Mouse (Mus musculus): ENCODE measurements around the gene Pomgnt2. TPM values are rescaled to one million over a fixed set of nuclear protein-coding genes. Genes with fewer than 3 reads are reported as not detected.

Pomgnt2 gene
- 40.2 and 42.0 TPM in 2 replicates for polyA plus RNA-seq (2015; fragmentation: Nextera tagmentation; extraction: Ambion mirVana)

DNA sequence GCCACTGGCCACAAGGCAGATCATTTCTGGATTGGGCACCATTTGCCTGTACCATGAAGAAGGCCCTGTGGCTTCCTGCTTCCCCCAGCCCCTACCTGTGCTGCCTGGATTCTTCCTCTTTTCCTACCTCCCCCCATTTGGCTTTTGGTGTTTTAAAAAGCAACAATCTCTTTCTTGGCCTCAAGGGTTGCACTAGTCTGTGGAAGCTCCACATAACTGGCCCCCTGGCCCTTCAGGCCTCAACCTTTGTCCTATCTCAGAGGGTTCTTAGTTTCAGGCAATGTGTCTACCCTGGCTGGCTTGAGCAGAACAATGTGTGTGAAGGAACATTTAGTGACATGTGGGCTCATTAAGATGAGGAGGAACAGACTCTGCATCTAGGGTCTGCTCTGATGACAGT is at the start of gene Pomgnt2:
TSS of gene Pomgnt2 (minus strand) at position 101 of the 400 bp plus-strand sequence.
- H3K4me2 ChIP-seq (ENCODE audit: low read length), result peak within 1 kb of the TSS; percentile 84; the same call in 1 of the 2 replicates
- H3K9ac ChIP-seq (ENCODE audit: low read depth, low read length), result no peak within 1 kb of the TSS; the same call in 1 of the 2 replicates
- H3K36me3 ChIP-seq (ENCODE audit: control insufficient read depth, insufficient read depth, low read length), result no peaks in the 10 kb centered on the region

DNA sequence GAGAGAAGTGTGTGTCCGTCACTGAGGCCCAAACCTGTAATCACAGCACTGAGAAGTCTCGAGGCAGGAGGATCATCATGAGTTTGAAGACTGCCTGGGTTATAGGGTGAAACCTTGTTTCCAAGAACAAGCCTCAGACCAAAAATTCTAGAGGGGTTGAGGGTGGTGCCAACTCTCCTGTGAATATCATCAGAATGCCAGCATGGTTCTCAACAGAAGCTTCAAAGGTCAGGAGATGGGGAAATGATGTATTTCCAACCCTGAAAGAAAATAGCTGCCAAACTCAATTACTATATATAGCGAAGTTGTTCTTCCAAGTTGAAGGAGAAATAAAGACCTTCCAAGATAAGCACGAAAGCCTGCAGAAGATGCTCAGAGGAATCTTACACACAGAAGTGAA is 42.9 kb upstream of the Pomgnt2 start:
- no peak for ATAC-seq
- Histone ChIP-seq H3K4me3 (ENCODE audit: low read depth, low read length) (no peak overlapping the region), H3K4me2 (ENCODE audit: low read length) (no peak overlapping the region), H3K27me3 (ENCODE audit: control insufficient read depth, insufficient read depth, low read depth, low read length) (no peaks in the 10 kb centered on the region), H3K9me3 (replicated peaks; ENCODE audit: control insufficient read depth, low read length, poor library complexity, severe bottlenecking) (no peaks in the 10 kb centered on the region), H3K9ac (ENCODE audit: low read depth, low read length) (no peak overlapping the region), H3K27ac (ENCODE audit: low read length) (no peak overlapping the region), H3K4me1 (ENCODE audit: control insufficient read depth, insufficient read depth, low read length) (peaks cover 18% of the 10 kb centered on the region), H3K36me3 (ENCODE audit: control insufficient read depth, insufficient read depth, low read length) (no peaks in the 10 kb centered on the region)
- 88% methylated on average over 4 of the region's 4 CpGs for WGBS

More for the DNA sequence above, at the start of gene Pomgnt2:
- H3K4me1 ChIP-seq (ENCODE audit: control insufficient read depth, insufficient read depth, low read length), result peaks cover 20% of the 10 kb centered on the region
- no peaks in the 10 kb centered on the region for H3K9me3 ChIP-seq (replicated peaks; ENCODE audit: control insufficient read depth, low read length, poor library complexity, severe bottlenecking)
- ATAC-seq, result no peak
- peak within 1 kb of the TSS; percentile 91 for H3K4me3 ChIP-seq (ENCODE audit: low read depth, low read length)
- H3K27ac ChIP-seq (ENCODE audit: low read length), result no peak within 1 kb of the TSS
- H3K27me3 ChIP-seq (ENCODE audit: control insufficient read depth, insufficient read depth, low read depth, low read length), result no peaks in the 10 kb centered on the region; the same call in 1 of the 2 replicates

DNA sequence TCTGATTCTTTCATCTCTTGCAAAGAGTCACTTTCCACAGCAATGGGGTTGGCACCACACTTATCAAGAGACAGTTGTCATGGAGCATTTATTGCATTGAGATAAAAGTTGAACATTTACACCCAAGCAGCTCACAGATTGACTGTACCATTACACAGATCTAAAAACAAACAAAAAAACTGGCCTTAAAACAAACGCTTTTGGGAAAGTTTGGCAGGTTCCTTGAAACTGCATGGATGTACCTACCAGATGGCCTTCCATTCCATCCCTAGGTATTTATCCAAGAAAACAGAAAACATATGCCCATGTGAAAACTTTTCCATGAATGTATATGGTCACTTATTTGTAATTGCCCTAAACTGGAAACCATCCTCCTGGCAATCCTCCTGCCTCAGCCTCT is 41.7 kb upstream of the Pomgnt2 start:
- no peak for ATAC-seq
- H3K4me3 ChIP-seq (ENCODE audit: low read depth, low read length), result no peak overlapping the region
- no peaks in the 10 kb centered on the region for H3K9me3 ChIP-seq (replicated peaks; ENCODE audit: control insufficient read depth, low read length, poor library complexity, severe bottlenecking)
- no peak overlapping the region for H3K27ac ChIP-seq (ENCODE audit: low read length)
- no peak overlapping the region for H3K4me2 ChIP-seq (ENCODE audit: low read length)
- no peak overlapping the region for H3K9ac ChIP-seq (ENCODE audit: low read depth, low read length)
- no peaks in the 10 kb centered on the region for H3K27me3 ChIP-seq (ENCODE audit: control insufficient read depth, insufficient read depth, low read depth, low read length)
- 90% methylated on average over 1 of the region's 1 CpGs for WGBS
- no peaks in the 10 kb centered on the region for H3K36me3 ChIP-seq (ENCODE audit: control insufficient read depth, insufficient read depth, low read length)
- H3K4me1 ChIP-seq (ENCODE audit: control insufficient read depth, insufficient read depth, low read length), result peaks cover 18% of the 10 kb centered on the region

DNA sequence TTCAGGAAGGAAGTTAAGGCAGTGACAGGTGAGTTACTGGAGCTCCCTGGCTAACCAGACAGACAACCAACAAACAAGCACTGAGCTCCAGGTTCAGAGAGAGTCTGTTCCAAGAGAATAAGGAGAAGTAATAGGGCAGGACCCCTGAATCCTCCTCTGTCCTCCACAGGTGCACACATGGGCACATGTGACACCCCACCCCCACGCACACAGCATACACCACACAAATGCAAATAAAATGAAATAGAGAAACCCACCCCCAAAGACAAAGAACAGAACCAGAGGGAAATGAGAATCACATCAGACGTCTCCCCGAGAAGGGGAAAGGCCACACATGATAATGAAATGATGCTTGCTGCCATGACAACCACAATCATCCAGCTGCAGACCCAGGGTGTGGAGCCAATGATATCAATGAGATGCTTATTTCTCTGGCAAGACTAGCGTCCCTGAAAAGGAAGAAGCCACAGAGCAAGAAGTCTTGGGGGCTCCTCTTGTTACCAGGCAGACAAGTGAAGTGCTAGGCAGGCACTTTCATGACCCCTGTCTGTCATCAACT is 39.7 kb upstream of the Pomgnt2 start:
- ATAC-seq, result peak; percentile 55; the same call in 1 of the 2 replicates
- WGBS, result 28% methylated on average over 4 of the region's 4 CpGs

DNA sequence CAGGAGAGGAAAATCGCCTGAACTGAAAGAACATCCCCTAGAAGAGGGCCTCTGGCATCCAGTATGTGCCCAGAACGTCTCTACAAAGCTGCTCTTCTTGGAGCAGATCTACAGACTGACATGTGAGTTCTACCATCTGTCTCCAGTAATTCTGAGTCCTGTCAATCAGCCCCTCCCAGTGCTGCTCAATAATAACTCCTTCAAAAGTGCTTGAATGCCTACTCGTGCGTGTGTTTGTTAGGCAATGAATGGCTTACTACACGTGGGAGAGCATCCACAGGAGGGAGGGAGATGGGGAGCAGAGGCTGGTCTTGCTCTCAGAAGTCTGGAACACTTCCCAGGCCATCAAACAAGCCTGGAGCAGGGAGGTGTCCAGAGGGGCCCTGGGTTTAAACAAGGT is 38.9 kb upstream of the Pomgnt2 start:
- H3K36me3 ChIP-seq (ENCODE audit: control insufficient read depth, insufficient read depth, low read length), result no peaks in the 10 kb centered on the region
- no peak overlapping the region for H3K27ac ChIP-seq (ENCODE audit: low read length)
- ATAC-seq, result peak; percentile 29; the same call in 1 of the 2 replicates

More for the DNA sequence above, 39.7 kb upstream of the Pomgnt2 start:
- peak overlapping the region; percentile 6; the same call in 1 of the 2 replicates for H3K4me2 ChIP-seq (ENCODE audit: low read length)
- peaks cover 18% of the 10 kb centered on the region for H3K4me1 ChIP-seq (ENCODE audit: control insufficient read depth, insufficient read depth, low read length)
- no peak overlapping the region for H3K4me3 ChIP-seq (ENCODE audit: low read depth, low read length)
- H3K9me3 ChIP-seq (replicated peaks; ENCODE audit: control insufficient read depth, low read length, poor library complexity, severe bottlenecking), result no peaks in the 10 kb centered on the region
- H3K27me3 ChIP-seq (ENCODE audit: control insufficient read depth, insufficient read depth, low read depth, low read length), result no peaks in the 10 kb centered on the region
- no peaks in the 10 kb centered on the region for H3K36me3 ChIP-seq (ENCODE audit: control insufficient read depth, insufficient read depth, low read length)
- H3K27ac ChIP-seq (ENCODE audit: low read length), result peak overlapping the region; percentile 63
- no peak overlapping the region for H3K9ac ChIP-seq (ENCODE audit: low read depth, low read length)

DNA sequence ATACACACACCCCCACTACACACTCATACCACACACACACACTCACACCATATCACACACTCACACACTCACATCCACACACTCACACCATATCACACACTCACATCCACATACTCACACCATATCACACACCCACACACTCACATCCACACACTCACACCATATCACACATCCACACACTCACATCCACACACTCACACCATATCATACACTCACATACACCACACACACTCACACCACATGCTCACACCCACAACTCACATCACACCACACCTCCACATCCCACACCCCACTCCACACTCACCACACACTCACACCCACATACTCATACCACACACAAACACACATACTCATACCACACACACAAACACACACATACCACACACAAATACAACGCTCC is 38.0 kb upstream of the Pomgnt2 start:
- H3K36me3 ChIP-seq (ENCODE audit: control insufficient read depth, insufficient read depth, low read length), result no peaks in the 10 kb centered on the region
- no peak overlapping the region for H3K27ac ChIP-seq (ENCODE audit: low read length)
- H3K4me1 ChIP-seq (ENCODE audit: control insufficient read depth, insufficient read depth, low read length), result peaks cover 18% of the 10 kb centered on the region
- 100% methylated on average over 1 of the region's 1 CpGs for WGBS
- H3K9me3 ChIP-seq (replicated peaks; ENCODE audit: control insufficient read depth, low read length, poor library complexity, severe bottlenecking), result no peaks in the 10 kb centered on the region
- no peak for ATAC-seq
- H3K4me3 ChIP-seq (ENCODE audit: low read depth, low read length), result no peak overlapping the region
- H3K4me2 ChIP-seq (ENCODE audit: low read length), result no peak overlapping the region
- H3K9ac ChIP-seq (ENCODE audit: low read depth, low read length), result no peak overlapping the region
- no peaks in the 10 kb centered on the region for H3K27me3 ChIP-seq (ENCODE audit: control insufficient read depth, insufficient read depth, low read depth, low read length)

More for the DNA sequence above, 38.9 kb upstream of the Pomgnt2 start:
- Histone ChIP-seq H3K9ac (ENCODE audit: low read depth, low read length) (no peak overlapping the region), H3K4me2 (ENCODE audit: low read length) (no peak overlapping the region), H3K4me3 (ENCODE audit: low read depth, low read length) (no peak overlapping the region), H3K4me1 (ENCODE audit: control insufficient read depth, insufficient read depth, low read length) (peaks cover 18% of the 10 kb centered on the region), H3K27me3 (ENCODE audit: control insufficient read depth, insufficient read depth, low read depth, low read length) (no peaks in the 10 kb centered on the region), H3K9me3 (replicated peaks; ENCODE audit: control insufficient read depth, low read length, poor library complexity, severe bottlenecking) (no peaks in the 10 kb centered on the region)
- WGBS, result 17% methylated on average over 5 of the region's 5 CpGs

DNA sequence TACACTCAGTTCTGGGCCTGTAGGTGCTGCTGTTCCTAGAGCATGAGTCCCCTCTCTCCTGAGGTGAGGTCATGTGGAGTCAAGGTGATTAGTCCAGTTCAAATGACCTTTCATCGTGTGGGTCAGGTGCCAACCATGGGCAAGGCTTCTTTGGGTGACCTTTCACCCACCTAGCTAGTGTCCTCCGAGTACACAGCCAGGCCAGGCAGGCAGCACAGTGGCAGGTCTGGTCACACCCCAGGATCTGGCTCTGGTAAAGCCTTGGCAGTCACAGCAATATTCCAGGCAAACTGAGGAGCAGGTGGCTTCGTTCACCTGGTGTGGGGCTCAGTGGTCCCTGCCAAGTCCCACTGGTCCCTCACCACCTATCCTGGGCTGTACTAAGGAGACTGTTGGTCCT is 35.2 kb upstream of the Pomgnt2 start:
- H3K9me3 ChIP-seq (replicated peaks; ENCODE audit: control insufficient read depth, low read length, poor library complexity, severe bottlenecking), result no peaks in the 10 kb centered on the region
- H3K9ac ChIP-seq (ENCODE audit: low read depth, low read length), result no peak overlapping the region
- H3K4me1 ChIP-seq (ENCODE audit: control insufficient read depth, insufficient read depth, low read length), result peaks cover 16% of the 10 kb centered on the region
- H3K36me3 ChIP-seq (ENCODE audit: control insufficient read depth, insufficient read depth, low read length), result no peaks in the 10 kb centered on the region
- no peaks in the 10 kb centered on the region for H3K27me3 ChIP-seq (ENCODE audit: control insufficient read depth, insufficient read depth, low read depth, low read length)
- H3K4me2 ChIP-seq (ENCODE audit: low read length), result no peak overlapping the region
- no peak overlapping the region for H3K4me3 ChIP-seq (ENCODE audit: low read depth, low read length)
- H3K27ac ChIP-seq (ENCODE audit: low read length), result no peak overlapping the region
- no peak for ATAC-seq
- WGBS, result 75% methylated on average over 3 of the region's 3 CpGs

DNA sequence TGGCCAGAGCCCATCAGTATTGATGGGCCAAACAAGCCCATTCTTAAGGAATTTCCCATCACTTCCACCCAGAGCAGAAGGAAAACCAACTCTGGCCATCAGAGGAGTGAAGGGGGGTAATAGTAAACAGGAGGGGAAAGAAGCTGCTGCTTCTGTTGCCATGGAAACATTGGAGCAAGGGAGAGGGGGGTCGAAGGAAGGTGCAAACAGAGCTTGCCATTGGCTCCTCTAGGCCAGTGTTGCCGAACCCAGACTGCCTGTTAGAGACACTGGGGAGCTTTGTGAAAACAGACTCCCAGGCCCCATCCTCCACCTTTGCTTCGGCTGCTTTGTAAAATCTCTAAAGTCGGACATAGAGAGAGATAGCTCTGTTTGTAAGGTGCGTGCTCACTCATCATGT is 33.8 kb upstream of the Pomgnt2 start:
- Histone ChIP-seq H3K4me2 (ENCODE audit: low read length) (no peak overlapping the region), H3K27ac (ENCODE audit: low read length) (peak overlapping the region; percentile 54), H3K4me1 (ENCODE audit: control insufficient read depth, insufficient read depth, low read length) (peaks cover 4% of the 10 kb centered on the region), H3K27me3 (ENCODE audit: control insufficient read depth, insufficient read depth, low read depth, low read length) (no peaks in the 10 kb centered on the region), H3K4me3 (ENCODE audit: low read depth, low read length) (no peak overlapping the region), H3K36me3 (ENCODE audit: control insufficient read depth, insufficient read depth, low read length) (no peaks in the 10 kb centered on the region), H3K9me3 (replicated peaks; ENCODE audit: control insufficient read depth, low read length, poor library complexity, severe bottlenecking) (no peaks in the 10 kb centered on the region), H3K9ac (ENCODE audit: low read depth, low read length) (no peak overlapping the region)
- whole genome bisulfite sequencing, result 43% methylated on average over 5 of the region's 5 CpGs
- ATAC-seq, result peak; percentile 52; the same call in 1 of the 2 replicates

DNA sequence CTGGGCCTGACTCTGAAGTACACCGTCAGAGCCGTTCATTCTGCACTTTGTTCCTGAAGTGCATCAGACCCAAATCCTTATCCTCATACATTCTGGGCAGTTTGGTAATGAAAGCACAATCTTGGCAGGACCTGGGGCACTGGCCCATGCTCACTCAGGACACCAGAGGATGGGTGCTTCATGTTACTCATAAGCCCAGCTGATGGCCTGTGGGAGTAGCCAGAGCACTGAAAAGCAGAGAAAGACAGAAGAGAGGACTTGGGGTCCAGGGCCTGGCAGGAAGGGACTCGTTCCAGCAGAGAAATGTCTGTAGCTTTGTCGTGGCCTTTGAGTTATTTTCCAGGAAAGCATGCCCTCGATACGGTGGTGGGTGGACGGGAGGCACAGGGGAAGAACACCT is 32.9 kb upstream of the Pomgnt2 start:
- Histone ChIP-seq H3K9me3 (replicated peaks; ENCODE audit: control insufficient read depth, low read length, poor library complexity, severe bottlenecking) (no peaks in the 10 kb centered on the region), H3K27me3 (ENCODE audit: control insufficient read depth, insufficient read depth, low read depth, low read length) (no peaks in the 10 kb centered on the region), H3K9ac (ENCODE audit: low read depth, low read length) (no peak overlapping the region), H3K4me2 (ENCODE audit: low read length) (no peak overlapping the region), H3K4me3 (ENCODE audit: low read depth, low read length) (no peak overlapping the region), H3K27ac (ENCODE audit: low read length) (no peak overlapping the region), H3K4me1 (ENCODE audit: control insufficient read depth, insufficient read depth, low read length) (peaks cover 2% of the 10 kb centered on the region; the same call in 1 of the 2 replicates), H3K36me3 (ENCODE audit: control insufficient read depth, insufficient read depth, low read length) (no peaks in the 10 kb centered on the region)
- 90% methylated on average over 7 of the region's 7 CpGs for WGBS
- no peak for ATAC-seq

Data from midbrain, embryonic 16.5 days (tissue).